Mouse (Mus musculus) kidney, adult 2 months (tissue): Measurements from ENCODE around the gene Sdf2l1.

Experiments
- CTCF ChIP-seq: fragments of 200-500 bp; conservative IDR thresholded peaks from 2 replicates; pipeline ENCODE4 v1.5.1; 2011; ENCODE audit warnings: low read depth, mild to moderate bottlenecking, control low read depth, low read length, moderate library complexity, mixed read lengths; ENCODE audit not compliant: insufficient read depth, insufficient read length
- POLR2A ChIP-seq: fragments of 200-500 bp; IDR thresholded peaks from one replicate; pipeline ENCODE4 v1.6.1; 2011; ENCODE audit warnings: low read depth, low read length, control low read depth

DNA sequence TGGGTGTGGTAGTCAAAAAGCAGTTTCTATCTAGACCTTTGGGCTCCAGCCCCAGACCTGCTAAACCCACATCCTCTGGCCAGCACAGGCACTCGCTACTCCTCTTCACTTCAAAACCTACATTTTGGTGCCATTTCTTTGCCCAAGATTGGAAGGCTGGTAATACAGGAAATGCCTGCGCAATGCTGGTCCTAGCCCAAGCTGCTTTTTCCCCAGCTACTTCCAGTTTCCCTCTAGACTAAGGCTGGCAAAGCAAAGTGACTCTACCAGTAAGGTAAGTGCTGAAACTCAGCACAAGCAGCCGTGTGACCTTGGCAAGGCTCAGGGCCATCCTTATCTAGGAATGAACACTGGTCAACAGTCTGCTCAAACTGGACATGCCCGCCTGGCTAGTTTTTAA, 46.5 kb downstream of the Sdf2l1 start:
- TF ChIP-seq CTCF (no peak), POLR2A (no peak)
